Mouse (Mus musculus): Measurements from ENCODE around the gene Sgpp1. TPM values are rescaled to one million over a fixed set of nuclear protein-coding genes. Genes with fewer than 3 reads are reported as not detected.

Sgpp1 gene
- polyA plus RNA-seq (2012; ENCODE audit: insufficient read depth, low replicate concordance) = 1.0 and 2.5 TPM in 2 replicates

GRCm38 (mm10) chr12:75735246-75736200, at the start of gene Sgpp1:
TSS of gene Sgpp1 (minus strand) at chr12:75735729.
- no peaks in the 10 kb centered on the region for H3K27me3 ChIP-seq (replicated peaks)
- H3K36me3 ChIP-seq (replicated peaks; ENCODE audit: low read length) = no peaks in the 10 kb centered on the region
- H3K4me3 ChIP-seq (replicated peaks) = peak within 1 kb of the TSS; percentile 100
- peaks cover 28% of the 10 kb centered on the region for H3K4me1 ChIP-seq
- TF ChIP-seq FLI1 (IDR thresholded peaks at IDR 0.05; ENCODE audit: low read length) (no peak), GATA1 (IDR thresholded peaks at IDR 0.05; ENCODE audit: borderline replicate concordance, low read length) (no peak)
- no peaks in the 10 kb centered on the region for H3K9me3 ChIP-seq

- H3K27me3 ChIP-seq (replicated peaks) = peaks cover 8% of the 10 kb centered on the region
- peaks cover 14% of the 10 kb centered on the region for H3K9me3 ChIP-seq
- H3K4me1 ChIP-seq = 0 out of 2 replicates have a peak, but pooled peaks cover 3% of the 10 kb centered on the region
- no peak for TF ChIP-seq FLI1 (IDR thresholded peaks at IDR 0.05; ENCODE audit: low read length)
- no peak for TF ChIP-seq GATA1 (IDR thresholded peaks at IDR 0.05; ENCODE audit: borderline replicate concordance, low read length)
- H3K4me3 ChIP-seq (replicated peaks) = no peak overlapping the region
- H3K36me3 ChIP-seq (replicated peaks; ENCODE audit: low read length) = no peaks in the 10 kb centered on the region
Observed at GRCm38 (mm10) chr12:75784271-75784751, 48.8 kb upstream of the Sgpp1 start.

GRCm38 (mm10) chr12:75781995-75782394, 46.5 kb upstream of the Sgpp1 start:
- Histone ChIP-seq H3K9me3 (peaks cover 36% of the 10 kb centered on the region), H3K4me1 (0 out of 2 replicates have a peak, but pooled peaks cover 3% of the 10 kb centered on the region), H3K36me3 (replicated peaks; ENCODE audit: low read length) (no peaks in the 10 kb centered on the region), H3K27me3 (replicated peaks) (peaks cover 5% of the 10 kb centered on the region), H3K4me3 (replicated peaks) (no peak overlapping the region)
- TF ChIP-seq FLI1 (IDR thresholded peaks at IDR 0.05; ENCODE audit: low read length) (no peak), GATA1 (IDR thresholded peaks at IDR 0.05; ENCODE audit: borderline replicate concordance, low read length) (no peak)

GRCm38 (mm10) chr12:75781445-75781844, 45.9 kb upstream of the Sgpp1 start:
- Histone ChIP-seq H3K9me3 (peaks cover 41% of the 10 kb centered on the region), H3K27me3 (replicated peaks) (peaks cover 5% of the 10 kb centered on the region), H3K4me1 (0 out of 2 replicates have a peak, but pooled peaks cover 3% of the 10 kb centered on the region), H3K36me3 (replicated peaks; ENCODE audit: low read length) (no peaks in the 10 kb centered on the region), H3K4me3 (replicated peaks) (no peak overlapping the region)
- TF ChIP-seq GATA1 (IDR thresholded peaks at IDR 0.05; ENCODE audit: borderline replicate concordance, low read length) = no peak
- TF ChIP-seq FLI1 (IDR thresholded peaks at IDR 0.05; ENCODE audit: low read length) = no peak

GRCm38 (mm10) chr12:75772424-75773034, 37.0 kb upstream of the Sgpp1 start:
- Histone ChIP-seq H3K9me3 (peaks cover 36% of the 10 kb centered on the region), H3K4me3 (replicated peaks) (no peak overlapping the region), H3K36me3 (replicated peaks; ENCODE audit: low read length) (no peaks in the 10 kb centered on the region), H3K27me3 (replicated peaks) (peaks cover 3% of the 10 kb centered on the region), H3K4me1 (no peaks in the 10 kb centered on the region)
- TF ChIP-seq FLI1 (IDR thresholded peaks at IDR 0.05; ENCODE audit: low read length) (no peak), GATA1 (IDR thresholded peaks at IDR 0.05; ENCODE audit: borderline replicate concordance, low read length) (no peak)

- Histone ChIP-seq H3K4me3 (replicated peaks) (no peak overlapping the region), H3K27me3 (replicated peaks) (peaks cover 3% of the 10 kb centered on the region), H3K9me3 (peaks cover 25% of the 10 kb centered on the region), H3K4me1 (peaks cover 9% of the 10 kb centered on the region; the same call in 1 of the 2 replicates), H3K36me3 (replicated peaks; ENCODE audit: low read length) (no peaks in the 10 kb centered on the region)
- TF ChIP-seq FLI1 (IDR thresholded peaks at IDR 0.05; ENCODE audit: low read length) (no peak), GATA1 (IDR thresholded peaks at IDR 0.05; ENCODE audit: borderline replicate concordance, low read length) (no peak)
Observed at GRCm38 (mm10) chr12:75771410-75771809, 35.9 kb upstream of the Sgpp1 start.

GRCm38 (mm10) chr12:75766885-75767317, 31.4 kb upstream of the Sgpp1 start:
- H3K4me1 ChIP-seq = peaks cover 28% of the 10 kb centered on the region
- no peaks in the 10 kb centered on the region for H3K36me3 ChIP-seq (replicated peaks; ENCODE audit: low read length)
- H3K27me3 ChIP-seq (replicated peaks) = peaks cover 2% of the 10 kb centered on the region
- H3K9me3 ChIP-seq = peaks cover 12% of the 10 kb centered on the region
- H3K4me3 ChIP-seq (replicated peaks) = no peak overlapping the region
- TF ChIP-seq GATA1 (IDR thresholded peaks at IDR 0.05; ENCODE audit: borderline replicate concordance, low read length) = no peak
- no peak for TF ChIP-seq FLI1 (IDR thresholded peaks at IDR 0.05; ENCODE audit: low read length)

GRCm38 (mm10) chr12:75766395-75766794, 30.9 kb upstream of the Sgpp1 start:
- Histone ChIP-seq H3K9me3 (peaks cover 12% of the 10 kb centered on the region), H3K36me3 (replicated peaks; ENCODE audit: low read length) (no peaks in the 10 kb centered on the region)

GRCm38 (mm10) chr12:75765751-75766150, 30.2 kb upstream of the Sgpp1 start:
- peaks cover 12% of the 10 kb centered on the region for H3K9me3 ChIP-seq
- H3K4me3 ChIP-seq (replicated peaks) = no peak overlapping the region
- H3K4me1 ChIP-seq = peaks cover 34% of the 10 kb centered on the region
- no peak; the same call in 2 of the 3 replicates for TF ChIP-seq GATA1 (IDR thresholded peaks at IDR 0.05; ENCODE audit: borderline replicate concordance, low read length)
- TF ChIP-seq FLI1 (IDR thresholded peaks at IDR 0.05; ENCODE audit: low read length) = no peak
- no peaks in the 10 kb centered on the region for H3K27me3 ChIP-seq (replicated peaks)
- no peaks in the 10 kb centered on the region for H3K36me3 ChIP-seq (replicated peaks; ENCODE audit: low read length)

More at GRCm38 (mm10) chr12:75766395-75766794, 30.9 kb upstream of the Sgpp1 start:
- Histone ChIP-seq H3K27me3 (replicated peaks) (peaks cover under 1% of the 10 kb centered on the region), H3K4me1 (peaks cover 28% of the 10 kb centered on the region), H3K4me3 (replicated peaks) (no peak overlapping the region)
- TF ChIP-seq GATA1 (IDR thresholded peaks at IDR 0.05; ENCODE audit: borderline replicate concordance, low read length) (no peak), FLI1 (IDR thresholded peaks at IDR 0.05; ENCODE audit: low read length) (no peak)

All from megakaryocyte, embryonic 14.5 days (primary cell).